Mouse (Mus musculus) spleen, postnatal 14 days (tissue): ENCODE data around the gene Lyrm1.

Experiments
- DNase-seq, 2 experiments: peaks; one replicate each; pipeline ENCODE4 v3.0.0; 2021 to 2022; ENCODE audit warnings: low spot score in 2 of 2

The Lyrm1 gene

GRCm38 (mm10) chr7:119895639-119896512, at the start of gene Lyrm1, which contains the start of gene Dcun1d3:
Gene Lyrm1, plus strand, starts transcription at chr7:119895861.
Gene Dcun1d3, minus strand, starts transcription at chr7:119896298.
- DNase-seq = peak; percentile 87 to 92

GRCm38 (mm10) chr7:119847396-119847795, 48.3 kb upstream of the Lyrm1 start:
- DNase-seq = no peak

- peak in 1 of 2 experiments; percentile 8 for DNase-seq
Observed at GRCm38 (mm10) chr7:119849096-119849495, 46.6 kb upstream of the Lyrm1 start.

- DNase-seq = no peak
Observed at GRCm38 (mm10) chr7:119850737-119851136, 44.9 kb upstream of the Lyrm1 start.

GRCm38 (mm10) chr7:119852494-119852893, 43.2 kb upstream of the Lyrm1 start:
- no peak for DNase-seq

- DNase-seq = no peak
Observed at GRCm38 (mm10) chr7:119853186-119853585, 42.5 kb upstream of the Lyrm1 start.

- no peak for DNase-seq
Observed at GRCm38 (mm10) chr7:119854362-119854761, 41.3 kb upstream of the Lyrm1 start.

GRCm38 (mm10) chr7:119855031-119855430, 40.6 kb upstream of the Lyrm1 start:
- no peak for DNase-seq

- DNase-seq = no peak
Observed at GRCm38 (mm10) chr7:119859476-119859875, 36.2 kb upstream of the Lyrm1 start.

- DNase-seq = no peak
Observed at GRCm38 (mm10) chr7:119860116-119860515, 35.5 kb upstream of the Lyrm1 start.

- no peak for DNase-seq
Observed at GRCm38 (mm10) chr7:119860554-119860953, 35.1 kb upstream of the Lyrm1 start.

- DNase-seq = no peak
Observed at GRCm38 (mm10) chr7:119860971-119861334, 34.7 kb upstream of the Lyrm1 start.

- no peak for DNase-seq
Observed at GRCm38 (mm10) chr7:119861335-119862091, 34.1 kb upstream of the Lyrm1 start.

- no peak for DNase-seq
Observed at GRCm38 (mm10) chr7:119862167-119862566, 33.5 kb upstream of the Lyrm1 start.

- no peak for DNase-seq
Observed at GRCm38 (mm10) chr7:119864500-119864899, 31.2 kb upstream of the Lyrm1 start.

GRCm38 (mm10) chr7:119866136-119866535, 29.5 kb upstream of the Lyrm1 start:
- DNase-seq = no peak

GRCm38 (mm10) chr7:119872204-119872603, 23.5 kb upstream of the Lyrm1 start:
- DNase-seq = no peak

GRCm38 (mm10) chr7:119873050-119873449, 22.6 kb upstream of the Lyrm1 start:
- no peak for DNase-seq

GRCm38 (mm10) chr7:119875776-119876440, 19.8 kb upstream of the Lyrm1 start:
- no peak for DNase-seq

GRCm38 (mm10) chr7:119879171-119879570, 16.5 kb upstream of the Lyrm1 start:
- no peak for DNase-seq

- no peak for DNase-seq
Observed at GRCm38 (mm10) chr7:119880345-119880744, 15.3 kb upstream of the Lyrm1 start.

- no peak for DNase-seq
Observed at GRCm38 (mm10) chr7:119881229-119881628, 14.4 kb upstream of the Lyrm1 start.
